Mouse (Mus musculus): ENCODE measurements around the gene Tnfsf9. TPM values are rescaled to one million over a fixed set of nuclear protein-coding genes. Genes with fewer than 3 reads are reported as not detected.

The Tnfsf9 gene
- total RNA-seq, 2 experiments from 2014 or later, result 0.42 to 0.95 TPM

DNA sequence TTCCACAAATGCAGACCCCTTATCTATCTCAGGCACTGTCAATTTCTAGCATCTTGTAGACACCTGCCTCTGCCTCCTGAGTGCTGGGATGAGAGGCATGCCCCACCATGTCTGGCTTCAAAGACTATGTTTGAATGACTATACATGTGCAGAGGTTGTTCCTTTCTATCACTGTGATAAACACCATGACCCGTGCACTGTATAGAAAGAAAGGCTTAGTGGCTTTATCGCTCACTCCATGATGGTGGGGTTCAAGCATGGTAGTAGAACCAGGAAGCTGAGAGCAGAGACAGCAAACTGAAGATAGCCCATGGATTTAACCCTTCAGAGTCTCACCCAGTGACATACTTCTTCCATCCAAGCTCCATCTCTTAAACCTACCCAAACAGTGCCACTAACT lies 29.6 kb downstream of the Tnfsf9 start:
- no peak for DNase-seq

DNA sequence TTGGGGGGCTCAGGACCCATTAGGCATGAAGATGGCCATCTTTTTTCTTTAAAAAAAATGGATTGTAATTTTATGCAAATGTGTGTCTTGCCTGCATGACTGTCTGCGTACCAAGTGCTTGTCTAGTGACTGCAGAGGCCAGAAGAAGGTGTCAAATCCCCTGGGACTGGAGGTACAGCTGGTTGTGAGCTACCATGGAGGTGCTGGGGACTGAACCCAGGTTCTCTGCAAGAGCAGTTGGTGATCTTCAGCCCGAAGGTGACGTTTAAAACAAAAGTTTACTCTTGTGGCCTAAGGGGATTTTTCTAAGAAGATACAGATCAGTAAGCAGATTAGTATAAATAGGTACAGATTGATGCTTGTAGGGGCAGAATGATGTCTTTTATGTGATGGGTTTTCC lies 30.5 kb downstream of the Tnfsf9 start:
- no peak for DNase-seq

DNA sequence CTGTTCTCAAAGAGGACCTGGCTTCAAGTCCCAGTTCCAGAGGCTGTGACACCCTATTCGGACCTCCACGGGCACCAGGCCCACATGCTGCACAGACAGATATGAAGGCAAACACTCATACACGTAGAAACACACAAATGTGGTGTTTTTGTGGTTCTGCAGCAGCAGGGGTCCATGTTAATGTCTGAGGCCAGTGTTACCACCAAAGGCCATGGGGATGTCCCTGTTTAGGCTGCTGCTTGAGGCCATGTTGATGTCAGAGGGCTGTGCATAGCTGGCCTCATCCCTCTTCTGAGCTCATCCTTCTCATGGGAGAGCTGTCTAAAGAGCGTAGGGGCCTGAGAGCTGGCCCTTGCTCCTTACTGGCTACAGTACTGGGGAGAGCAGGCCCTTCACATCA lies 33.6 kb downstream of the Tnfsf9 start:
- no peak for DNase-seq

DNA sequence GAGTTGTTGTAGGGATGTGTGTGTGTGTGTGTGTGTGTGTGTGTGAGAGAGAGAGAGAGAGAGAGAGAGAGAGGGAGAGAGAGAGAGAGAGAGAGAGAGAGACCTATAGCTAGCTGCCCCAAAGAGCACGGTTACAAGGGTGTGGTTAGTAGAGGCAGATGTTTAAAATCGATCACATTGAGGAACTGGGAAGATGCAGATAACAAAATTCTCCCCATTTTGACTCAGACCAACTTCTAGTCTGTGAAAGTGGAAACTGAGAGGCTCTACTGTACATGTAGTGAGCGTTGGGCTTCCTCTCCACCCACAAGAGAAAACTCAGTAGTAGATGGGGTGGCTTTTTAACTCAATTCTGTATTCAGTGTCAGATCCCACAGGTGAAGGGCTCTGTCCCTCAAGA lies 34.6 kb downstream of the Tnfsf9 start:
- no peak for DNase-seq

DNA sequence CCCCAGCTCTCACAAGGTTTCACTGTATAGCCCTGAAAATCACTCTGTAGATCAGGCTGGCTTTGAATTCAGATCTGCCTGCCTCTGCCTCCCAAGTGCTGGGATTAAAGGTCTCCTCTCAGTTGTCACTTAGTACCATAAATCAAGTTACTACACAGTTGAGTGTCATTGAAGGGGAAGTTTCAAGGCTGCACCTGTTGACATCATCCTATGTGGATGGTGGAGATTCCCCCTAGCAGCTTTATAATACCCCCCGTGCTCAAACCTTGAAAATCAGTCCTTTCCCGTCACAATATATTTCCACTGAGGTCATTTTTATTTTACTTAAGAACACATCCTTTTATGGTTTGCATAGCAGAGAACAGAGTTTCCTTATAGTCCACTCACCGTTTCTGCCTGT lies 38.6 kb downstream of the Tnfsf9 start:
- DNase-seq, result no peak

DNA sequence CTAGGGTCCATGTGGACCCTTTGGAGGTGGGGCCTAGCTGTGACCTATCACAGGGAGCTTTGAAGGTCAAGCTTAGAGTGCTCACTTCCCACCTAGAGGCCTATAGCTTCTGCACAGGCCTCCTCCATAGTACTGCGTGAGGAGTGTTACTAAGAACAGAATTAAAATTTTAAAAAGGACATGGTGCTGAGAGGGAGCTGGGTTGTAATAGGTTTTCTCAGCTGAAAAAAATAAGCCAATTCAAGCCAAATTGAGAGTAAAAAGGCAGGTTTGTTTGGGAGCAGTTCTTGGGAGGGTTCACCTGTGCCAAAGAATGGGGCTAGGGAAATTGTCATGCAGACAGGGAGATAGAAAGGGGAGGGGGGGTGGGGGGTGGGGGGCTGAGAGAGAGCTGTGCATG lies 40.0 kb downstream of the Tnfsf9 start:
- no peak for DNase-seq

DNA sequence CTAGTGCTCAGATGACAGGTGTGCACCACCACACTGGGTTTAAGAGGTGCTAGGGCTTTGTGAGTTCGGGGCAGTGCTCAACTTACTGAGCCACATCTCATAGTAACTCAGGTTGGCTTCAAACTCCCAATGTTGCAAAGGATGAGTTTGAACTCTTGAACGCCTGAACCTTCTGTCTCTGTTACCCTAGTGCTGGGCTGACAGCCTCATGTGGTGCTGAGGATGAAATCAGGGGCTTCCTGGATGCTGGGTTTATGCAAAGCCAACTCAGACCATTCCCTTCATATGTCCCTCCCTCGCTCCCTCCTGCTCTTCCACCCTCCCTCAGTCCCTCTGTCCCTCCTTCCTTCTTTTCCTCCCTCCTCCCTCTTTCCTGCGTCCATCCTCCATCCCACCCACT lies 43.2 kb downstream of the Tnfsf9 start:
- no peak for DNase-seq

DNA sequence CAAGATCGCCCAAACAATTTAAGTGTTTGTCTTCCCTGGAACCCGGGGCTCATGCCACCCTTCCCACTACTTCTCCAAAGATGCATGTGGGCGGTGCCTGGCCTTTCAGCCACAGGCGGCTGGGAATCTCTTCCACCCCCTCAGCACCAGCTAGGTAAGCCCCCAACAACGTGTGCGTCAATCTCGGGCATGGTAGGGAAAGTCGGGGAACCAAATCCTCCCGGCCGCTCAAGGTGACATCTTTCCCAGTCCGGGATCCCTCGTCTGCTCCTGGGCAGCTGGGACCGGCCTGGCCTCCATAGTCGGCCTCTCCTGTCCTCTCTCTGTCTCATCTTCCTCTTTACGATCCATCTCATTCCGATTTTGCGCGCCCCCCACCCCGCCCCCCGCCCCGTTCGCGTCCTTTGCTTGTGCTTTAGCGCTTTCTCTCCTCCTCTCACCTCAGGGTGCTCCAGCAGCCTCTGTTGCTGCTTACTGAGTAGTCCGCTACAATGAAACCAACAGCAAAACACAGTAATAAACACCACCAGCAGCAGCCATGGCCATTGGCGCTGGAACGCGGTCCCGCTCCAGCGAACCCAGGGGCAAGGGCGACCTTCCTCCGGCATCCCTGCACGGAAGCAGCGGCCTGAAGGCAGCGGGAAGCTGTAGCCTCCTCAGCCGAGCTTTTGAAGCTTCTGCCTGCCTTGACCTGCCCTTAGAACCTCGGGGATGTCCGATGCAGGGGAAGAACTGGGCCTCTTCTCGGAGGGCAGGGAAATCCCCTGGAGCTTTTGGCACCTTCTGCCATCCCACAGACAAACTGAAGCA lies 44.1 kb downstream of the Tnfsf9 start, which contains the start of gene Cd70:
Gene Cd70 (minus strand): TSS at position 784 of the 810 bp plus-strand sequence.
- no peak for DNase-seq

DNA sequence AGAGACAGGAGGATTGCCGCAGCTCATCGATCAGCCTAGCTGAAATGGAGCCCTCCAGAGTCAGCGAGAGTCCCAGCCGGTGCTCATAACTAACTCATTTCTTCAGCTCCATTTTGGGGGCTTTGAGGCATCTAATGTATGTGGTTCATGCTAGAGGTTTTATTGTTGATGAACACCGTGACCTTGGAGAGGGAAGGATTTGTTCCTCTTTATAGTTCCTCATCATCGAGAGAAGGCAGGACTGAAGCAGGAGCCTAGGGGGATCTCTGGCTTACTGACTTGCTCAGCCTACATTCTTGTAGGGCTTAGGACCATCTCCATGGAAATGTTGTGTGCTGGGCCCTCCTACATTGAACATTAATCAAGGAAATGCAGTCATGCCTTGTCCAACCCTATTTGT lies 47.9 kb downstream of the Tnfsf9 start:
- no peak for DNase-seq

DNA sequence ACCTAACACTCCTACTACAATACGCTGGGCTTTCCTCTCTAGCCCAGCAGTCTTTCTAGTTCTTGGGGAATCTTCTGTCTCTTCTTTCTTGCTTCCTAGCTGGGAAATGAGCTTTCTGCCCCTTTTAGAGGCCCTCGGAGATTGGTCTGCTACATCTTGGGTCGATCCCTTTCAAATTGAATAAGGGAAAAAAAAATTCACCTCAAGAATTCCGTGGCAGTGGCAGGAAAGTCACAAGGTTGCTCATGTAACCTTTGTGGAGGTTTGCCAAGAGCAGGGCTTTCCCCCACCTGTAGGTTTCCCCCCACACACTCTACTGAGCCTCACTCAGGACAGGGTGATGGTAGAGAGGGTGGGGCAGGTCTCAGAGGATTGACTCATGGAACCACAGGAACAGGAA lies 48.7 kb downstream of the Tnfsf9 start:
- DNase-seq, result no peak

Other genes starting within 250 kb of the Tnfsf9 start
- not detected for gene Acsbg2, start 230.9 kb upstream of the Tnfsf9 start, total RNA-seq (2021)
- under 1 TPM in 1 of 2 experiments, not detected in 1; 0.11 TPM for gene 1700061G19Rik, start 229.8 kb upstream of the Tnfsf9 start, total RNA-seq (2021)
- gene Mllt1, start 169.9 kb upstream of the Tnfsf9 start, total RNA-seq (2021), result 10 to 100 TPM; 15.5 to 23.1 TPM
- not detected for gene Acer1, start 123.2 kb upstream of the Tnfsf9 start, total RNA-seq (2021)
- 10 to 100 TPM; 32.7 to 34.9 TPM for gene Clpp, start 115.0 kb upstream of the Tnfsf9 start, total RNA-seq (2021)
- 10 to 100 TPM; 29.5 to 33.5 TPM for gene Alkbh7, start 108.0 kb upstream of the Tnfsf9 start, total RNA-seq (2021)
- not detected for gene Pspn, start 105.3 kb upstream of the Tnfsf9 start, total RNA-seq (2021)
- gene Gtf2f1, start 94.0 kb upstream of the Tnfsf9 start, total RNA-seq (2021), result 10 to 100 TPM; 24.3 to 28.0 TPM
- gene Gm17949, start 93.9 kb upstream of the Tnfsf9 start, total RNA-seq (2021), result not detected
- gene Khsrp, start 73.8 kb upstream of the Tnfsf9 start, total RNA-seq (2021), result 10 to 100 TPM; 47.0 to 57.4 TPM
- not detected for gene Slc25a41, start 63.7 kb upstream of the Tnfsf9 start, total RNA-seq (2021)
- under 1 TPM; 0.54 to 0.81 TPM for gene Crb3, start 46.2 kb upstream of the Tnfsf9 start, total RNA-seq (2021)
- gene Slc25a23, start 45.5 kb upstream of the Tnfsf9 start, total RNA-seq (2021), result 10 to 100 TPM; 42.1 to 50.9 TPM
- gene Dennd1c, start 26.8 kb upstream of the Tnfsf9 start, total RNA-seq (2021), result under 1 TPM; 0.52 to 0.79 TPM
- gene Tubb4a, start 17.5 kb upstream of the Tnfsf9 start, total RNA-seq (2021), result 1 to 10 TPM; 4.2 to 4.6 TPM
- not detected for gene Cd70, start 44.5 kb downstream of the Tnfsf9 start, total RNA-seq (2021)
- under 1 TPM in 1 of 2 experiments, not detected in 1; 0.14 TPM for gene Tnfsf14, start 88.9 kb downstream of the Tnfsf9 start, total RNA-seq (2021)
- gene C3, start 122.8 kb downstream of the Tnfsf9 start, total RNA-seq (2021), result 1 to 10 TPM; 1.6 to 3.5 TPM
- gene Gpr108, start 143.1 kb downstream of the Tnfsf9 start, total RNA-seq (2021), result 10 to 100 TPM; 22.0 to 23.8 TPM
- gene Trip10, start 144.1 kb downstream of the Tnfsf9 start, total RNA-seq (2021), result 10 to 100 TPM; 69.1 to 74.4 TPM
- gene Vav1, start 173.8 kb downstream of the Tnfsf9 start, total RNA-seq (2021), result 1 to 10 TPM; 1.5 to 2.4 TPM